Mouse (Mus musculus) bone marrow macrophage, adult 2 months (primary cell): ENCODE data around the gene Abcg4.

Experiments used
- CTCF ChIP-seq: IDR thresholded peaks from 2 replicates; pipeline ENCODE4 v1.5.1; 2012; ENCODE audit warnings: low read depth, mild to moderate bottlenecking, low read length, moderate library complexity
- POLR2A ChIP-seq: IDR thresholded peaks from 2 replicates; pipeline ENCODE4 v1.6.1; 2012; ENCODE audit warnings: mild to moderate bottlenecking, low read depth, low read length, borderline replicate concordance

- TF ChIP-seq CTCF = no peak
- no peak for TF ChIP-seq POLR2A
These were observed 47.1 kb upstream of the Abcg4 start for GRCm38 (mm10) chr9:44335331-44336092.
